Mouse (Mus musculus) C2C12 (cell line): ENCODE results near the gene Add1.

Source experiments
- CEBPB ChIP-seq: IDR thresholded peaks from one replicate; pipeline ENCODE4 v1.6.1; 2011; ENCODE audit warnings: low read depth, mild to moderate bottlenecking, control low read depth, moderate library complexity
- CTCF ChIP-seq: IDR thresholded peaks from one replicate; pipeline ENCODE4 v1.5.1; 2011; ENCODE audit not compliant: control insufficient read depth, insufficient read depth, insufficient read length
- MAX ChIP-seq: IDR thresholded peaks from one replicate; pipeline ENCODE4 v1.6.1; 2011; ENCODE audit warnings: mild to moderate bottlenecking, control low read depth
- MYOG ChIP-seq: IDR thresholded peaks from one replicate; pipeline ENCODE4 v1.6.1; 2011; ENCODE audit not compliant: control insufficient read depth, insufficient read length; ENCODE audit errors: extremely low read depth
- USF1 ChIP-seq: IDR thresholded peaks from one replicate; pipeline ENCODE4 v1.6.1; 2011; ENCODE audit warnings: low read depth, mild to moderate bottlenecking, control low read depth, moderate library complexity

DNA sequence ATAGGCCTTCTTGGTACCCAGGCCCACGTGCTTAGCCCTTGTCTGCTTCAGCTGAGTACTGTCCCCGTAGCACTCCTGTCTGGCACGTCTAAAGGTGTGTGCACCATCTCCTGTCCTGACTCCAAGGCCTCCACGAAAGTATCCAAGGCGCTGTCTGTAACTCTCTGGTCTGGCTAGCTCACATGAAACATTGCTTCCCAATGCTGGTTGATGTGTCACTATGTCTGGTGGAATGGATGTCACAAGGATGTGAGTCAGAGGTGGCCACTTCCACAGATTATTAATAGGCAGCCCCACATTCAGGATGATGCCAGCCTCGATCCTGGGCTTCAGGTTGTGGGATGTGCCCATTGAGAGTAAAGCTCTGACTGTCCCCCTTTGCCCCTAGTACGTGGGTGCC lies 37.6 kb upstream of the Add1 start:
- TF ChIP-seq CTCF (no peak), MYOG (no peak), CEBPB (peak; percentile 36), MAX (no peak), USF1 (no peak)
